Mouse (Mus musculus): Measurements from ENCODE around the gene Gm10382. TPM values are rescaled to one million over a fixed set of nuclear protein-coding genes. Genes with fewer than 3 reads are reported as not detected.

The Gm10382 gene
- polyA plus RNA-seq, 1 experiment from 2014 or later = 0.32 TPM

Other genes starting within 250 kb of the Gm10382 start
- gene Ncor2, start 210.1 kb upstream of the Gm10382 start, polyA plus RNA-seq (2015; fragmentation: Nextera tagmentation; extraction: Ambion mirVana) = 32.7 and 34.1 TPM in 2 replicates
- 57.2 and 65.1 TPM in 2 replicates for gene Scarb1, start 48.2 kb upstream of the Gm10382 start, polyA plus RNA-seq (2015; fragmentation: Nextera tagmentation; extraction: Ambion mirVana)
- 1,133 and 1,236 TPM in 2 replicates for gene Ubc, start 880 bp downstream of the Gm10382 start, polyA plus RNA-seq (2015; fragmentation: Nextera tagmentation; extraction: Ambion mirVana)
- 9.0 and 9.2 TPM in 2 replicates for gene Dhx37, start 44.8 kb downstream of the Gm10382 start, polyA plus RNA-seq (2015; fragmentation: Nextera tagmentation; extraction: Ambion mirVana)
- gene Bri3bp, start 52.2 kb downstream of the Gm10382 start, polyA plus RNA-seq (2015; fragmentation: Nextera tagmentation; extraction: Ambion mirVana) = 32.4 and 33.0 TPM in 2 replicates
- gene Aacs, start 86.5 kb downstream of the Gm10382 start, polyA plus RNA-seq (2015; fragmentation: Nextera tagmentation; extraction: Ambion mirVana) = 50.5 and 53.2 TPM in 2 replicates
- gene Tmem132b, start 142.5 kb downstream of the Gm10382 start, polyA plus RNA-seq (2015; fragmentation: Nextera tagmentation; extraction: Ambion mirVana) = 0.22 and 0.31 TPM in 2 replicates